Mouse (Mus musculus): ENCODE measurements around the gene Nab1. TPM values are rescaled to one million over a fixed set of nuclear protein-coding genes. Genes with fewer than 3 reads are reported as not detected.

Nab1 gene
- total RNA-seq, 1 experiment from 2014 or later, result 58.7 TPM

Other genes starting within 250 kb of the Nab1 start
- gene Nemp2, start 130.0 kb upstream of the Nab1 start, total RNA-seq (2021), result 3.2 and 5.4 TPM in 2 replicates
- gene Mfsd6, start 226.8 kb upstream of the Nab1 start, total RNA-seq (2021), result 16.4 and 18.4 TPM in 2 replicates